Mouse (Mus musculus): Measurements from ENCODE around the gene Bloc1s6. TPM values are rescaled to one million over a fixed set of nuclear protein-coding genes. Genes with fewer than 3 reads are reported as not detected.

The Bloc1s6 gene
- total RNA-seq (2022): 10 to 100 TPM; 18.5 to 21.2 (median 19.0) TPM

GRCm38 (mm10) chr2:122737894-122738830 lies at the start of gene Bloc1s6:
Gene Bloc1s6 (plus strand): TSS chr2:122738503.
- peak; percentile 81 to 85 for DNase-seq (ENCODE audit: low spot score in 2 of 2)

- DNase-seq (ENCODE audit: low spot score in 2 of 2): no peak
These were observed 40.8 kb upstream of the Bloc1s6 start for GRCm38 (mm10) chr2:122697526-122697925.

GRCm38 (mm10) chr2:122701012-122701411 lies 37.3 kb upstream of the Bloc1s6 start:
- no peak for DNase-seq (ENCODE audit: low spot score in 2 of 2)

- DNase-seq (ENCODE audit: low spot score in 2 of 2): no peak
These were observed 36.5 kb upstream of the Bloc1s6 start for GRCm38 (mm10) chr2:122701871-122702180.

GRCm38 (mm10) chr2:122702181-122703036 lies 35.9 kb upstream of the Bloc1s6 start, which contains the start of gene Slc30a4:
Gene Slc30a4 (minus strand): TSS chr2:122702663.
- DNase-seq (ENCODE audit: low spot score in 2 of 2): peak; percentile 43 to 68

- DNase-seq (ENCODE audit: low spot score in 2 of 2): no peak
These were observed 33.7 kb upstream of the Bloc1s6 start for GRCm38 (mm10) chr2:122704572-122704971.

- DNase-seq (ENCODE audit: low spot score in 2 of 2): no peak
These were observed 30.2 kb upstream of the Bloc1s6 start for GRCm38 (mm10) chr2:122708080-122708479.

GRCm38 (mm10) chr2:122709156-122709555 lies 29.1 kb upstream of the Bloc1s6 start:
- DNase-seq (ENCODE audit: low spot score in 2 of 2): no peak

GRCm38 (mm10) chr2:122711911-122712310 lies 26.4 kb upstream of the Bloc1s6 start:
- DNase-seq (ENCODE audit: low spot score in 2 of 2): no peak

- DNase-seq (ENCODE audit: low spot score in 2 of 2): no peak
These were observed 25.5 kb upstream of the Bloc1s6 start for GRCm38 (mm10) chr2:122712848-122713247.

- no peak for DNase-seq (ENCODE audit: low spot score in 2 of 2)
These were observed 23.1 kb upstream of the Bloc1s6 start for GRCm38 (mm10) chr2:122715148-122715692.

- DNase-seq (ENCODE audit: low spot score in 2 of 2): no peak
These were observed 21.9 kb upstream of the Bloc1s6 start for GRCm38 (mm10) chr2:122716301-122716842.

GRCm38 (mm10) chr2:122719232-122719631 lies 19.1 kb upstream of the Bloc1s6 start:
- DNase-seq (ENCODE audit: low spot score in 2 of 2): no peak

GRCm38 (mm10) chr2:122720564-122720963 lies 17.7 kb upstream of the Bloc1s6 start:
- no peak for DNase-seq (ENCODE audit: low spot score in 2 of 2)

GRCm38 (mm10) chr2:122725604-122726003 lies 12.7 kb upstream of the Bloc1s6 start:
- DNase-seq (ENCODE audit: low spot score in 2 of 2): peak; percentile 22 to 31

- DNase-seq (ENCODE audit: low spot score in 2 of 2): no peak
These were observed 6.8 kb upstream of the Bloc1s6 start for GRCm38 (mm10) chr2:122731456-122731855.

- DNase-seq (ENCODE audit: low spot score in 2 of 2): no peak
These were observed 720 bp downstream of the Bloc1s6 start for GRCm38 (mm10) chr2:122739023-122739422.

- DNase-seq (ENCODE audit: low spot score in 2 of 2): no peak
These were observed 8.2 kb downstream of the Bloc1s6 start for GRCm38 (mm10) chr2:122746461-122746860.

- DNase-seq (ENCODE audit: low spot score in 2 of 2): peak in 1 of 2 experiments; percentile 12
These were observed 15.5 kb downstream of the Bloc1s6 start for GRCm38 (mm10) chr2:122753739-122754343.

- DNase-seq (ENCODE audit: low spot score in 2 of 2): no peak
These were observed 21.5 kb downstream of the Bloc1s6 start for GRCm38 (mm10) chr2:122759791-122760190.

- no peak for DNase-seq (ENCODE audit: low spot score in 2 of 2)
These were observed 24.7 kb downstream of the Bloc1s6 start for GRCm38 (mm10) chr2:122762991-122763390.
